Mouse (Mus musculus) erythroblast, embryonic 14.5 days (primary cell): ENCODE results near the gene Catsperg1.

Experiments
- GATA1 ChIP-seq: IDR thresholded peaks from 2 replicates; pipeline ENCODE4 v1.6.1; 2012; ENCODE audit warnings: low read length, inconsistent platforms, mixed read lengths
- TAL1 ChIP-seq: IDR thresholded peaks from 3 replicates; pipeline ENCODE4 v1.6.1; 2012; ENCODE audit warnings: low read length, inconsistent platforms, mixed read lengths

GRCm38 (mm10) chr7:29202577-29202976, 11.3 kb downstream of the Catsperg1 start:
- TF ChIP-seq GATA1 = no peak
- no peak for TF ChIP-seq TAL1
